Mouse (Mus musculus) stomach, embryonic 16.5 days (tissue): ENCODE measurements around the gene P3h2. TPM values are rescaled to one million over a fixed set of nuclear protein-coding genes. Genes with fewer than 3 reads are reported as not detected.

Experiments used
- ATAC-seq: fragments of 200-750 bp; cut with Nextera tagmentation; 2 replicates; pipeline ENCODE4 v1.8.0; 2017; ENCODE audit warnings: moderate number of reproducible peaks, moderate TSS enrichment; ENCODE audit not compliant: insufficient read depth, low FRiP score
- H3K27ac ChIP-seq: fragments of 300-500 bp; sonication (generic); 2 replicates; pipeline ENCODE4 v1.5.1; 2014; ENCODE audit warnings: low read length
- H3K27me3 ChIP-seq: fragments of 300-500 bp; sonication (generic); 2 replicates; pipeline ENCODE4 v1.6.1; 2014; ENCODE audit warnings: low read length, control low read depth, mixed read lengths; ENCODE audit not compliant: control insufficient read depth, insufficient read depth
- H3K36me3 ChIP-seq: fragments of 300-500 bp; sonication (generic); 2 replicates; pipeline ENCODE4 v1.6.1; 2014; ENCODE audit warnings: low read length; ENCODE audit not compliant: control insufficient read depth, insufficient read depth
- H3K4me1 ChIP-seq: fragments of 300-500 bp; sonication (generic); 2 replicates; pipeline ENCODE4 v1.6.1; 2014; ENCODE audit warnings: low read length, control low read depth, mixed read lengths; ENCODE audit not compliant: control insufficient read depth, insufficient read depth
- H3K4me2 ChIP-seq: fragments of 300-500 bp; sonication (generic); 2 replicates; pipeline ENCODE4 v1.6.1; 2014; ENCODE audit warnings: low read depth, low read length, mixed read lengths
- H3K4me3 ChIP-seq: fragments of 300-500 bp; sonication (generic); replicated peaks from 2 replicates; pipeline ENCODE4 v1.5.1; 2014; ENCODE audit warnings: mild to moderate bottlenecking, low read length
- H3K9ac ChIP-seq: fragments of 300-500 bp; sonication (generic); 2 replicates; pipeline ENCODE4 v1.6.1; 2014; ENCODE audit warnings: low read length
- H3K9me3 ChIP-seq: fragments of 300-500 bp; sonication (generic); replicated peaks from 2 replicates; pipeline ENCODE4 v1.6.1; 2016; ENCODE audit warnings: low read length, control low read depth; ENCODE audit not compliant: control insufficient read depth
- WGBS: fragments of 180-500 bp; shearing (Covaris S2); extraction: QIAGEN DNeasy Blood & Tissue Kit; methylation state at CpG from one replicate; pipeline ENCODE4 v1.1.7; 2014; 5-methylcytosine and 5-hydroxymethylcytosine counted together
- polyA plus RNA-seq: library from polyadenylated mRNA; unstranded; fragments of >200 nt; fragmentation: Nextera tagmentation; extraction: Ambion mirVana; gene quantifications from 2 replicates; pipeline ENCODE4 v1.2.1, GENCODE M21; 2015

Gene P3h2
- polyA plus RNA-seq, 1 experiment from 2014 or later = 2.3 TPM

GRCm38 (mm10) chr16:26049393-26050087 lies 56.0 kb downstream of the P3h2 start:
- H3K9me3 ChIP-seq = no peaks in the 10 kb centered on the region
- no peak overlapping the region for H3K4me2 ChIP-seq
- H3K9ac ChIP-seq = no peak overlapping the region
- H3K4me3 ChIP-seq = no peak overlapping the region
- ATAC-seq = peak; percentile 49; the same call in 1 of the 2 replicates
- H3K4me1 ChIP-seq = peaks cover 11% of the 10 kb centered on the region
- WGBS = 37% methylated on average over 5 of the region's 5 CpGs
- H3K27me3 ChIP-seq = no peaks in the 10 kb centered on the region
- H3K36me3 ChIP-seq = no peaks in the 10 kb centered on the region
- H3K27ac ChIP-seq = peak overlapping the region; percentile 21; the same call in 1 of the 2 replicates

DNA sequence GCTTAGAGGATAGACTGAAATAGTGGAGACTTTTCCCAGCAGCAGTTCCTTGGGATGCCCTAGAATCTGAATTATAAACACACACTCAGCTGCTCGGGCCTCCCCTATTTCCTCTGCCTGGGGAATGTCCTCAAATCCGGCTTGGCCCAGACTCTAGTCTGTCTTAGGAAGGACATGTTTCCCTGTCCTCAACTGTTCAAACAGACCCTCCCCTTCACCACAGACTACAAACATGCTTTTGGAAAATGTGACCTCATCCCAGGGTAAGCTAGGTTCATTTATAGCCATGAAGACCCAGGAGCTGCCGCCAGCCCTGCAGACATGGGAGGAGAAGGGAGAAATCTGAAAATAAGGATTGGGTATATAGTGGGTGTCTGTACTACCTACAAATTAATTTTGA lies 57.7 kb downstream of the P3h2 start:
- peak; percentile 78 for ATAC-seq
- peaks cover 7% of the 10 kb centered on the region; the same call in 1 of the 2 replicates for H3K4me1 ChIP-seq

GRCm38 (mm10) chr16:26047396-26047795 lies 58.2 kb downstream of the P3h2 start:
- H3K4me2 ChIP-seq = no peak overlapping the region
- H3K27me3 ChIP-seq = no peaks in the 10 kb centered on the region
- H3K4me1 ChIP-seq = peaks cover 7% of the 10 kb centered on the region; the same call in 1 of the 2 replicates
- no peaks in the 10 kb centered on the region for H3K36me3 ChIP-seq
- H3K9ac ChIP-seq = no peak overlapping the region
- no peak for ATAC-seq
- H3K4me3 ChIP-seq = no peak overlapping the region
- peak overlapping the region; percentile 62; the same call in 1 of the 2 replicates for H3K27ac ChIP-seq
- 69% methylated on average over 1 of the region's 1 CpGs for WGBS
- no peaks in the 10 kb centered on the region for H3K9me3 ChIP-seq

More for the DNA sequence above, 57.7 kb downstream of the P3h2 start:
- H3K27ac ChIP-seq = peak overlapping the region; percentile 11; the same call in 1 of the 2 replicates
- no peak overlapping the region for H3K9ac ChIP-seq
- no peaks in the 10 kb centered on the region for H3K27me3 ChIP-seq
- H3K4me2 ChIP-seq = no peak overlapping the region
- no peaks in the 10 kb centered on the region for H3K9me3 ChIP-seq
- no peak overlapping the region for H3K4me3 ChIP-seq
- H3K36me3 ChIP-seq = no peaks in the 10 kb centered on the region
- 38% methylated on average over 3 of the region's 3 CpGs for WGBS

DNA sequence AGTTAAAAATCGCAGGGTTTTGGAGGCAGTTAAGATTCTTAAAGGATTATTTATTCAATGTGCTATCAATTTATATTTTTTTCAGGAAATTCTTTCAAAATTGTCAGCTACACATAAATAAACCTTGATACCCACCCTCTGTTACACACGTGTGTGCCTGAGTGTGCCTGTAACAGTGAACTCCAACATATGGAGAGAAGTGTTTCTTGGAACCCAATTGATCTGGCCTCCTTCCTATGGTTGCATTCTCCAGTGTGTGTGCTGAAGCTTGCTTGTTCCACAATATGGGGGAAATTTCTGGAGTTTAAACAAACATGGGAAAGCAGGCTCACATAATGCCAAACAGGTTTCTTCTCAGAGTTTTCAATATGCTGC lies 63.7 kb downstream of the P3h2 start:
- WGBS = 36% methylated on average over 2 of the region's 2 CpGs
- no peak overlapping the region for H3K9ac ChIP-seq
- ATAC-seq = no peak
- H3K4me1 ChIP-seq = peaks cover 14% of the 10 kb centered on the region
- peak overlapping the region; percentile 31; the same call in 1 of the 2 replicates for H3K4me2 ChIP-seq
- no peaks in the 10 kb centered on the region for H3K36me3 ChIP-seq
- no peak overlapping the region for H3K4me3 ChIP-seq
- peak overlapping the region; percentile 75 for H3K27ac ChIP-seq
- no peaks in the 10 kb centered on the region for H3K27me3 ChIP-seq
- H3K9me3 ChIP-seq = no peaks in the 10 kb centered on the region

DNA sequence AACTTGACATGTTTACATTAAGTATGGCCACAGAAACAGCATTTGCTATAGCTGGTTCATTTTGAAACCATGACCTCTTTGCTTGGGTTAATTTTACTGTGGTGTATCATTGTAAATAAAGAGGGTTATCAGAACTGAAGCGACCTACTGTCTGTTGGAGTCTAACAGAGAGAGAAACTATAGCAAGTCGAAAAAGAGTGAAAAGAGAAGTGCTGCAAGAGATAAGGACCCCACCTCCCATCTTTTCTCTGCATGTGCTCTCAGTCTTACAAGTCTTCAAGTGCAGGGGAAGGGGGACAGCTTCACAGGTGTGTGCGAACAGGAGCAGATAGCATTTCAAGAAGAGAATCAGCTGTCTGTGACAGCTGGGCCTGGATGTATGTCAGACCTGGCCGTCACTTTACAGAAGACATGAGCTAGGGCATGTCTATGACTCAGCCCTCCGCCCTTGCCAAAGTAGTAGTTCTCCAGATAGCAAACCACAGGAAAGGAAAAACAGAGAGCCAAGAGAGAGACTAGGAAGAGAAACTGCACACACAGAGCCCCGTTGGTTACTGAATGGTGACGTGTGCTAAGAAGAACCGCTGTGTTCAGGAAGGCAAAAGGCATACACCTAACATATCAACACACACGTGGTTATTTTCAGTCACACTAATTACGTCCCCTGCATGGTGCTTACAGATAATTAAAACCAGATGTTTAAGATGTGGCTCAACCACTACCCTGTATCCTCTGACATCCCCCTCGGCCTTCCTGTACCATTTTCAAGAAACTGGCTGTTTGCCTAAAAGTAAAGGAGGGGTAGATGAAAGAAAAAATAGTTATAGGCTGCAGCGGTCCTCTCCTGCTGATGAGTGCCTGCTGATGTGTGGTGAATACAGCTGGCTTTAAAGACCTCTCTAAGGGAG lies 64.3 kb downstream of the P3h2 start:
- Histone ChIP-seq H3K9ac (no peak overlapping the region), H3K27me3 (no peaks in the 10 kb centered on the region), H3K9me3 (no peaks in the 10 kb centered on the region), H3K4me3 (no peak overlapping the region), H3K4me1 (peaks cover 17% of the 10 kb centered on the region), H3K4me2 (peak overlapping the region; percentile 31; the same call in 1 of the 2 replicates), H3K36me3 (no peaks in the 10 kb centered on the region), H3K27ac (peak overlapping the region; percentile 75)
- WGBS = 44% methylated on average over 12 of the region's 12 CpGs
- peak; percentile 53 for ATAC-seq

- H3K4me1 ChIP-seq = peaks cover 20% of the 10 kb centered on the region
- H3K36me3 ChIP-seq = no peaks in the 10 kb centered on the region
- no peak overlapping the region for H3K9ac ChIP-seq
- ATAC-seq = no peak
- 63% methylated on average over 3 of the region's 3 CpGs for WGBS
- no peaks in the 10 kb centered on the region for H3K27me3 ChIP-seq
- H3K4me2 ChIP-seq = no peak overlapping the region
- H3K27ac ChIP-seq = no peak overlapping the region
- H3K9me3 ChIP-seq = no peaks in the 10 kb centered on the region
- no peak overlapping the region for H3K4me3 ChIP-seq
Observed at GRCm38 (mm10) chr16:26039320-26039719, 66.3 kb downstream of the P3h2 start.

- ATAC-seq = peak; percentile 78; the same call in 1 of the 2 replicates
- no peaks in the 10 kb centered on the region for H3K36me3 ChIP-seq
- WGBS = 31% methylated on average over 3 of the region's 3 CpGs
- H3K9me3 ChIP-seq = 0 out of 2 replicates have a peak, but pooled peaks cover 4% of the 10 kb centered on the region
- peaks cover 6% of the 10 kb centered on the region for H3K4me1 ChIP-seq
- H3K4me3 ChIP-seq = no peak overlapping the region
- no peaks in the 10 kb centered on the region for H3K27me3 ChIP-seq
- no peak overlapping the region for H3K9ac ChIP-seq
- peak overlapping the region; percentile 82 for H3K27ac ChIP-seq
- H3K4me2 ChIP-seq = no peak overlapping the region
Observed at GRCm38 (mm10) chr16:26035525-26035924, 70.1 kb downstream of the P3h2 start.

DNA sequence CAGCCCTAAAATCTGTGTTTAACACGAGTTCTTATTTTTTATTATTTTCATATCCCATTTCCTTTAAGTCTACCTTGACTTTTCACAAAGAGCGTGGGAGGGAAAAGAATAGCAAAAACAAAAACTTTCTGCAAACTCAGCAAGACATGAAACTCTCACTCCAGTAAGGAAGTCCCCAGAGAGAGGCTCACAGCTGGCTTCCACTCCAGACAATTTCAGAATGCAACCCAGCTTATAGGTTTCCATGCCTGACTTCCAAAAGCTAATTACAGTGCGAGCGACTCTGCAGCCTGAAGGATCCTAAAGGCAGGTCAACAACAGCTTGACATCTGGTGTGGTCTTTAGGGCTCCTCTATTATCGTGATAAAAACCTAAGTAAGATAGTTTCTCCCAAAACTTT lies 70.5 kb downstream of the P3h2 start:
- 43% methylated on average over 5 of the region's 5 CpGs for WGBS
- H3K4me2 ChIP-seq = no peak overlapping the region; the same call in 1 of the 2 replicates

More for the DNA sequence above, 70.5 kb downstream of the P3h2 start:
- H3K27me3 ChIP-seq = no peaks in the 10 kb centered on the region
- 0 out of 2 replicates have a peak, but pooled peaks cover 4% of the 10 kb centered on the region for H3K9me3 ChIP-seq
- peak overlapping the region; percentile 82 for H3K27ac ChIP-seq
- H3K36me3 ChIP-seq = no peaks in the 10 kb centered on the region
- no peak overlapping the region for H3K9ac ChIP-seq
- H3K4me3 ChIP-seq = no peak overlapping the region
- peaks cover 6% of the 10 kb centered on the region for H3K4me1 ChIP-seq
- ATAC-seq = peak; percentile 53; the same call in 1 of the 2 replicates
